11 mouse cellular contexts compared by ENCODE assay signal in the genomic region with DNA sequence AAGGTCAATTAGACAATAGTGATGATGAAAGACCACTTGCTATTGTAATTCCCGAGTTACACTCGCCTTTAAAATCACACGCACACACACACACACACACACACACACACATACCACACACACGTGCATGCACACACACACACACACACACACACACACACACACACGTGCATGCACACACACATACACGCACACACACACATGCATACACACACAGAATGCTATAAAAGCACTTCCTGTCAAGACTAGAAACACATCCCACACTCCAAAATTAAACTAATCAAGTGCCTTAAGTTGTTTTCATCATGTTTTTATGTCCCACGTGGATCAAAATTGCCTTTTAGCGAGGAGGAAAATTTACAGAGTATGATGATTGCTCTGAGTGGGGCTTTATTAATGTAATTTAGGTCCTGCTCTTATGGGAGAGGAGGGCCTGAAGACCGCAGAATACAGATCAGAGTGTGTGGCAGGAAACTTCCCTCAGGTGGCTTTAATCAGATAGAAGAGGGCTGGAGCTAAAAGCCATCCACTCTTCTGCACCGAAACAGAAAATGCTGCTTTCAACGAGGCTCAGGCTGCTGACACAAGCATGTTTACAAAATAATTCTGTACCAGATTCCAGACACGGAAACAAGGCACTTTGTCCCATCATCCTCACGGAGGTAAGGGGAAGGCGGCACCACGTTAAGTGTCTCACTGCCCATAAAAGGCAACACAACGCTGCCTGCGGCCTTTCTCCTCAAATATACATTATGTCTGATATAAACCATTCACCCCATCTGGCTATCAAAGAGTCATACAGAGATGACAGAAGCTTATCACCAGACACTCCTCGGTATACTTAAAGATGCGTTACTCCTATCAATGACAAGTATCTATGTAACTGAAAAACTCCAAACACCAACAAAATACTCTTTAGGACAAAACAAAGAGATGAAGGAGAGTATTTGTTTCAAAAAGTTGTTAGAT. TPM values are rescaled to one million over a fixed set of nuclear protein-coding genes. Genes with fewer than 3 reads are reported as not detected.
DNase-seq lines count a peak whose midpoint lies in the region; ATAC-seq lines count a peak whose summit lies in the region.
"Had no signal": no experiment of that assay in that cellular context is flagged by ENCODE, and none has a peak within 500 bp of the region (broad histone marks: within the 10 kb centered on the region; RNA-seq: fewer than 3 reads in every experiment).

No protein-coding gene starts in this region.

- H3K4me3 ChIP-seq in heart, embryonic 14.5 days (ENCODE audit: control insufficient read depth in 1 of 2, insufficient read depth in 1 of 2, low read depth in 1 of 2, low read length in 2 of 2) = no peak overlapping the region

- ATAC-seq in heart, embryonic 14.5 days (ENCODE audit: insufficient number of reproducible peaks, insufficient read depth, low FRiP score, low read depth) = no peak
- ATAC-seq in common myeloid progenitor, adult 5-6 weeks (replicated peaks; ENCODE audit: low read depth, poor library complexity, severe bottlenecking) = peak; percentile 34; the same call in 1 of the 2 replicates
- ATAC-seq in erythroblast, adult 5-6 weeks (replicated peaks; ENCODE audit: low FRiP score, poor library complexity, severe bottlenecking) = peak; percentile 30; the same call in 1 of the 2 replicates
- ATAC-seq in megakaryocyte-erythroid progenitor cell, adult 5-6 weeks (replicated peaks; ENCODE audit: low FRiP score, low TSS enrichment, poor library complexity, severe bottlenecking) = peak; percentile 76
- no peak for ATAC-seq in activated CD4-positive, CD25-positive, alpha-beta regulatory T cell, adult 4 months

- H3K4me2 ChIP-seq in heart, embryonic 14.5 days (ENCODE audit: low read length) = 0 out of 2 replicates have a peak overlapping the region, but pooled peaks have one; percentile 29

- H3K4me1 ChIP-seq in heart, embryonic 14.5 days (ENCODE audit: control insufficient read depth in 2 of 2, insufficient read depth in 2 of 2, low read length in 2 of 2) = peaks cover 13 to 19% of the 10 kb centered on the region in 2 experiments

- no peaks in the 10 kb centered on the region for H3K36me3 ChIP-seq in heart, embryonic 14.5 days (ENCODE audit: control insufficient read depth, insufficient read depth, low read length)

- no peak overlapping the region for H3K27ac ChIP-seq in heart, embryonic 14.5 days (replicated peaks in 1 of 2; ENCODE audit: control insufficient read depth in 1 of 2, insufficient read depth in 1 of 2, low read depth in 2 of 2, low read length in 2 of 2)

- no peak overlapping the region; the same call in 1 of the 2 replicates for H3K9ac ChIP-seq in heart, embryonic 14.5 days (ENCODE audit: low read length)

- no peak for DNase-seq in heart, postnatal 36 days
- no peak for DNase-seq in cerebellum, adult 8-10 months
- DNase-seq in thymus, postnatal 4 days = no peak
- DNase-seq: adrenal gland, postnatal 10 days; cerebellum, postnatal 25 days; kidney, adult 18-20 months had no signal

- H3K9me3 ChIP-seq in heart, embryonic 14.5 days (ENCODE audit: control insufficient read depth, low read length) = no peaks in the 10 kb centered on the region

- H3K27me3 ChIP-seq in heart, embryonic 14.5 days (ENCODE audit: control insufficient read depth, insufficient read depth, low read length) = no peaks in the 10 kb centered on the region

- WGBS in heart, embryonic 14.5 days = 54% methylated on average over 19 of the region's 19 CpGs

- intact Hi-C loops in heart, postnatal 36 days (cut with DNase I) = no loop called here

RNA-seq across cellular contexts. Expression of a gene that starts 59.3 kb away (rescaled TPM):
- polyA plus RNA-seq in heart, embryonic 14.5 days (2014; fragmentation: Nextera tagmentation; extraction: Ambion mirVana) = 14.4 and 15.0 TPM in 2 replicates
- total RNA-seq in heart, postnatal 36 days (2021) = 10 to 100 TPM; 78.2 to 80.5 TPM
- total RNA-seq in common myeloid progenitor, adult 5-6 weeks (2017) = 2.7 and 4.3 TPM in 2 replicates
- total RNA-seq in erythroblast, adult 5-6 weeks (2015; ENCODE audit: low replicate concordance) = not detected in 2 replicates
- under 0.01 TPM in 1 of 2 replicates, not detected in the other for total RNA-seq in erythroblast, adult 5-6 weeks (2017; ENCODE audit: low replicate concordance)
- 3.6 and 10.3 TPM in 2 replicates for total RNA-seq in megakaryocyte-erythroid progenitor cell, adult 5-6 weeks (2014; fragmentation: Nextera tagmentation)
- total RNA-seq in megakaryocyte-erythroid progenitor cell, adult 5-6 weeks (2017) = 1.5 and 2.3 TPM in 2 replicates
- polyA plus RNA-seq in activated CD4-positive, CD25-positive, alpha-beta regulatory T cell, adult 4 months (2017; shearing (Covaris generic)) = under 1 TPM in 1 of 2 experiments, not detected in 1; 0.13 TPM

Comparison
In these comparisons a context has a peak if more than half of its experiments do, and no peak if none do; other contexts are left out.
1. ATAC-seq: peak in common myeloid progenitor, adult 5-6 weeks (single experiment), erythroblast, adult 5-6 weeks (single experiment) and megakaryocyte-erythroid progenitor cell, adult 5-6 weeks (single experiment); none in heart, embryonic 14.5 days (single experiment) and activated CD4-positive, CD25-positive, alpha-beta regulatory T cell, adult 4 months (single experiment).
2. RNA of a gene that starts 59.3 kb away (total RNA-seq): 78.2 to 80.5 TPM in heart, postnatal 36 days; 1.5 to 10.3 TPM in megakaryocyte-erythroid progenitor cell, adult 5-6 weeks, 2.7 to 4.3 TPM in common myeloid progenitor, adult 5-6 weeks and under 0.01 TPM in erythroblast, adult 5-6 weeks; every median in the first group is over 4 times any median in the second.